Mouse (Mus musculus): Measurements from ENCODE around the gene Gstt4. TPM values are rescaled to one million over a fixed set of nuclear protein-coding genes. Genes with fewer than 3 reads are reported as not detected.
A peak's percentile ranks its signal among the peaks of the same experiment; 100 is the strongest.

The Gstt4 gene
- polyA plus RNA-seq, 1 experiment from 2014 or later: not detected

- H3K27me3 ChIP-seq (replicated peaks): peaks cover 24% of the 10 kb centered on the region
- no peaks in the 10 kb centered on the region for H3K36me3 ChIP-seq
- peak overlapping the region; percentile 65 for H3K4me3 ChIP-seq
- 6% methylated on average over 9 of the region's 9 CpGs for WGBS (ENCODE audit: insufficient replicate concordance)
- H3K27ac ChIP-seq: peak overlapping the region; percentile 81
- ATAC-seq: no peak; the same call in 1 of the 2 replicates
- peak overlapping the region; percentile 69 for H3K9ac ChIP-seq
- no peaks in the 10 kb centered on the region for H3K9me3 ChIP-seq (replicated peaks)
- H3K4me1 ChIP-seq: peaks cover 61% of the 10 kb centered on the region
- peak overlapping the region; percentile 86 for H3K4me2 ChIP-seq
Observed at GRCm38 (mm10) chr10:75834721-75835120, 12.4 kb upstream of the Gstt4 start.

GRCm38 (mm10) chr10:75834250-75834649, 11.9 kb upstream of the Gstt4 start:
- peak overlapping the region; percentile 72 for H3K27ac ChIP-seq
- H3K4me1 ChIP-seq: peaks cover 61% of the 10 kb centered on the region
- peaks cover 24% of the 10 kb centered on the region for H3K27me3 ChIP-seq (replicated peaks)
- under 1% methylated on average over 21 of the region's 21 CpGs for WGBS (ENCODE audit: insufficient replicate concordance)
- no peaks in the 10 kb centered on the region for H3K36me3 ChIP-seq
- peak; percentile 13 for ATAC-seq
- H3K4me2 ChIP-seq: peak overlapping the region; percentile 86
- H3K9ac ChIP-seq: peak overlapping the region; percentile 69
- no peaks in the 10 kb centered on the region for H3K9me3 ChIP-seq (replicated peaks)
- peak overlapping the region; percentile 65 for H3K4me3 ChIP-seq

- peak overlapping the region; percentile 86 for H3K4me2 ChIP-seq
- peaks cover 24% of the 10 kb centered on the region for H3K27me3 ChIP-seq (replicated peaks)
- peak overlapping the region; percentile 69 for H3K9ac ChIP-seq
- peak overlapping the region; percentile 65 for H3K4me3 ChIP-seq
- peak overlapping the region; percentile 72 for H3K27ac ChIP-seq
- WGBS (ENCODE audit: insufficient replicate concordance): 14% methylated on average over 21 of the region's 21 CpGs
- ATAC-seq: no peak
- no peaks in the 10 kb centered on the region for H3K36me3 ChIP-seq
- peaks cover 60% of the 10 kb centered on the region for H3K4me1 ChIP-seq
- H3K9me3 ChIP-seq (replicated peaks): no peaks in the 10 kb centered on the region
Observed at GRCm38 (mm10) chr10:75833456-75834080, 11.2 kb upstream of the Gstt4 start.

GRCm38 (mm10) chr10:75832272-75832895, 10.0 kb upstream of the Gstt4 start:
- Histone ChIP-seq H3K4me3 (no peak overlapping the region), H3K4me1 (peaks cover 48% of the 10 kb centered on the region), H3K36me3 (no peaks in the 10 kb centered on the region), H3K27ac (no peak overlapping the region; the same call in 1 of the 2 replicates), H3K4me2 (peak overlapping the region; percentile 86), H3K9me3 (replicated peaks) (no peaks in the 10 kb centered on the region), H3K9ac (no peak overlapping the region), H3K27me3 (replicated peaks) (peaks cover 24% of the 10 kb centered on the region)
- WGBS (ENCODE audit: insufficient replicate concordance): 54% methylated on average over 13 of the region's 13 CpGs
- no peak for ATAC-seq

GRCm38 (mm10) chr10:75830275-75830670, 7.9 kb upstream of the Gstt4 start:
- H3K9ac ChIP-seq: no peak overlapping the region
- no peaks in the 10 kb centered on the region for H3K9me3 ChIP-seq (replicated peaks)
- no peak for ATAC-seq
- H3K36me3 ChIP-seq: no peaks in the 10 kb centered on the region
- peaks cover 30% of the 10 kb centered on the region for H3K27me3 ChIP-seq (replicated peaks)
- H3K4me1 ChIP-seq: peaks cover 30% of the 10 kb centered on the region
- no peak overlapping the region for H3K27ac ChIP-seq
- no peak overlapping the region for H3K4me3 ChIP-seq
- no peak overlapping the region for H3K4me2 ChIP-seq
- 72% methylated on average over 2 of the region's 2 CpGs for WGBS (ENCODE audit: insufficient replicate concordance)

- no peaks in the 10 kb centered on the region for H3K9me3 ChIP-seq (replicated peaks)
- no peak for ATAC-seq
Observed at GRCm38 (mm10) chr10:75829529-75830274, 7.4 kb upstream of the Gstt4 start.

GRCm38 (mm10) chr10:75828500-75828931, 6.2 kb upstream of the Gstt4 start:
- Histone ChIP-seq H3K27ac (no peak overlapping the region), H3K9me3 (replicated peaks) (no peaks in the 10 kb centered on the region), H3K4me3 (no peak overlapping the region), H3K9ac (no peak overlapping the region), H3K27me3 (replicated peaks) (peaks cover 18% of the 10 kb centered on the region), H3K4me1 (peaks cover 13% of the 10 kb centered on the region), H3K4me2 (no peak overlapping the region), H3K36me3 (no peaks in the 10 kb centered on the region)
- ATAC-seq: no peak

More at GRCm38 (mm10) chr10:75829529-75830274, 7.4 kb upstream of the Gstt4 start:
- Histone ChIP-seq H3K4me1 (peaks cover 24% of the 10 kb centered on the region), H3K36me3 (no peaks in the 10 kb centered on the region), H3K9ac (no peak overlapping the region), H3K27ac (no peak overlapping the region), H3K4me2 (no peak overlapping the region), H3K27me3 (replicated peaks) (peaks cover 30% of the 10 kb centered on the region), H3K4me3 (no peak overlapping the region)
- WGBS (ENCODE audit: insufficient replicate concordance): 52% methylated on average over 2 of the region's 2 CpGs

- Histone ChIP-seq H3K27me3 (replicated peaks) (peaks cover 11% of the 10 kb centered on the region), H3K4me1 (peaks cover 6% of the 10 kb centered on the region; the same call in 1 of the 2 replicates), H3K4me2 (no peak overlapping the region), H3K36me3 (no peaks in the 10 kb centered on the region), H3K4me3 (no peak overlapping the region), H3K9me3 (replicated peaks) (no peaks in the 10 kb centered on the region), H3K27ac (no peak overlapping the region), H3K9ac (no peak overlapping the region)
- 77% methylated on average over 4 of the region's 4 CpGs for WGBS (ENCODE audit: insufficient replicate concordance)
- no peak for ATAC-seq
Observed at GRCm38 (mm10) chr10:75827668-75828360, 5.5 kb upstream of the Gstt4 start.

GRCm38 (mm10) chr10:75824530-75824929, 2.2 kb upstream of the Gstt4 start:
- Histone ChIP-seq H3K9me3 (replicated peaks) (no peaks in the 10 kb centered on the region), H3K27ac (no peak overlapping the region), H3K36me3 (no peaks in the 10 kb centered on the region), H3K9ac (no peak overlapping the region), H3K4me2 (no peak overlapping the region), H3K27me3 (replicated peaks) (peaks cover 15% of the 10 kb centered on the region), H3K4me3 (no peak overlapping the region), H3K4me1 (no peaks in the 10 kb centered on the region)
- 55% methylated on average over 4 of the region's 4 CpGs for WGBS (ENCODE audit: insufficient replicate concordance)
- ATAC-seq: no peak

GRCm38 (mm10) chr10:75823782-75824181, 1.4 kb upstream of the Gstt4 start:
- no peaks in the 10 kb centered on the region for H3K4me1 ChIP-seq
- no peak overlapping the region for H3K4me3 ChIP-seq
- no peak overlapping the region for H3K27ac ChIP-seq
- no peak overlapping the region for H3K9ac ChIP-seq
- ATAC-seq: no peak
- H3K4me2 ChIP-seq: no peak overlapping the region
- H3K27me3 ChIP-seq (replicated peaks): peaks cover 18% of the 10 kb centered on the region
- no peaks in the 10 kb centered on the region for H3K36me3 ChIP-seq
- WGBS (ENCODE audit: insufficient replicate concordance): 55% methylated on average over 1 of the region's 1 CpGs
- no peaks in the 10 kb centered on the region for H3K9me3 ChIP-seq (replicated peaks)

- H3K4me3 ChIP-seq: no peak overlapping the region
- no peak overlapping the region for H3K27ac ChIP-seq
- 72% methylated on average over 5 of the region's 5 CpGs for WGBS (ENCODE audit: insufficient replicate concordance)
- no peaks in the 10 kb centered on the region for H3K9me3 ChIP-seq (replicated peaks)
- ATAC-seq: no peak
- no peak overlapping the region for H3K4me2 ChIP-seq
- no peaks in the 10 kb centered on the region for H3K36me3 ChIP-seq
- H3K27me3 ChIP-seq (replicated peaks): peaks cover 19% of the 10 kb centered on the region; the same call in 1 of the 2 replicates
- H3K4me1 ChIP-seq: no peaks in the 10 kb centered on the region
- no peak overlapping the region for H3K9ac ChIP-seq
Observed at GRCm38 (mm10) chr10:75819882-75820281, 2.5 kb downstream of the Gstt4 start.

All from liver, embryonic 12.5 days (tissue).